Mouse (Mus musculus): ENCODE measurements around the gene Tigd3. TPM values are rescaled to one million over a fixed set of nuclear protein-coding genes. Genes with fewer than 3 reads are reported as not detected.

Tigd3 gene
- polyA plus RNA-seq, 1 experiment = 0.94 TPM

GRCm38 (mm10) chr19:5846154-5846553 is 47.8 kb downstream of the Tigd3 start:
- Histone ChIP-seq H3K4me3 (ENCODE audit: control insufficient read depth, low read depth, low read length) (peak overlapping the region; percentile 96), H3K27ac (ENCODE audit: control insufficient read depth, insufficient read depth, low read depth, low read length) (peak overlapping the region; percentile 94), H3K27me3 (ENCODE audit: control insufficient read depth, insufficient read depth, low read length) (no peaks in the 10 kb centered on the region), H3K36me3 (ENCODE audit: control insufficient read depth, insufficient read depth, low read length) (no peaks in the 10 kb centered on the region; the same call in 1 of the 2 replicates), H3K4me1 (ENCODE audit: control insufficient read depth, insufficient read depth, low read length) (peaks cover 30% of the 10 kb centered on the region)
- TF ChIP-seq POLR2A (IDR thresholded peaks at IDR 0.05; ENCODE audit: control insufficient read depth, low read depth, low read length) = no peak
- no peak for TF ChIP-seq CTCF (IDR thresholded peaks at IDR 0.05; ENCODE audit: control insufficient read depth, insufficient read depth, insufficient replicate concordance, low read depth, low read length)

GRCm38 (mm10) chr19:5845319-5846135 is 48.4 kb downstream of the Tigd3 start:
- Histone ChIP-seq H3K4me1 (ENCODE audit: control insufficient read depth, insufficient read depth, low read length) (peaks cover 32% of the 10 kb centered on the region), H3K27me3 (ENCODE audit: control insufficient read depth, insufficient read depth, low read length) (no peaks in the 10 kb centered on the region), H3K4me3 (ENCODE audit: control insufficient read depth, low read depth, low read length) (peak overlapping the region; percentile 96), H3K36me3 (ENCODE audit: control insufficient read depth, insufficient read depth, low read length) (no peaks in the 10 kb centered on the region; the same call in 1 of the 2 replicates), H3K27ac (ENCODE audit: control insufficient read depth, insufficient read depth, low read depth, low read length) (peak overlapping the region; percentile 100)
- TF ChIP-seq POLR2A (IDR thresholded peaks at IDR 0.05; ENCODE audit: control insufficient read depth, low read depth, low read length) (peak; percentile 80), CTCF (IDR thresholded peaks at IDR 0.05; ENCODE audit: control insufficient read depth, insufficient read depth, insufficient replicate concordance, low read depth, low read length) (no peak)

DNA sequence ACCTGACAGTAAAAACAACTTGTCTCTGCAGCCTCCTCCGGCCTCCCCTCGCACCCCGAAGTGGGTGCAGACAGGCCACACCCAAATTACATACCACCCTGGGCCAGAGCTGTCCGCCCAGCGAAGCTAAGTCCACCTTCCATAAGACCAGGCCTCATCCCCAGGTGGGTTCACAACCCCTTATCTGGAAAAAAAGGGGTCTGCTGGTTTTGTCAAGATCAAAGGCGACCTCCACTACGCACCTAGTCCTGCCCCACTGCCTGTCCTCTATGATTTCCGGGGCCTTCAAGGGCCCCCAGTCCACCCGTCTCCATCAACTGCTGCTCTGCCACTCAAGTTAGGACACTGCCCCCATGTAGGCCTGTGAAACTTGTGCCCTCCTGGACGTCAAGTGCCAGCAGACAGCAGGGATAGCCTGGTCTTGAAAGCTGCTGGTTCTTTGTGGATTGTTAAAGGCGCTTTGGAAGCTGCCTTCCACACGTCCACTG is 49.1 kb downstream of the Tigd3 start:
- peaks cover 27% of the 10 kb centered on the region for H3K4me1 ChIP-seq (ENCODE audit: control insufficient read depth, insufficient read depth, low read length)

DNA sequence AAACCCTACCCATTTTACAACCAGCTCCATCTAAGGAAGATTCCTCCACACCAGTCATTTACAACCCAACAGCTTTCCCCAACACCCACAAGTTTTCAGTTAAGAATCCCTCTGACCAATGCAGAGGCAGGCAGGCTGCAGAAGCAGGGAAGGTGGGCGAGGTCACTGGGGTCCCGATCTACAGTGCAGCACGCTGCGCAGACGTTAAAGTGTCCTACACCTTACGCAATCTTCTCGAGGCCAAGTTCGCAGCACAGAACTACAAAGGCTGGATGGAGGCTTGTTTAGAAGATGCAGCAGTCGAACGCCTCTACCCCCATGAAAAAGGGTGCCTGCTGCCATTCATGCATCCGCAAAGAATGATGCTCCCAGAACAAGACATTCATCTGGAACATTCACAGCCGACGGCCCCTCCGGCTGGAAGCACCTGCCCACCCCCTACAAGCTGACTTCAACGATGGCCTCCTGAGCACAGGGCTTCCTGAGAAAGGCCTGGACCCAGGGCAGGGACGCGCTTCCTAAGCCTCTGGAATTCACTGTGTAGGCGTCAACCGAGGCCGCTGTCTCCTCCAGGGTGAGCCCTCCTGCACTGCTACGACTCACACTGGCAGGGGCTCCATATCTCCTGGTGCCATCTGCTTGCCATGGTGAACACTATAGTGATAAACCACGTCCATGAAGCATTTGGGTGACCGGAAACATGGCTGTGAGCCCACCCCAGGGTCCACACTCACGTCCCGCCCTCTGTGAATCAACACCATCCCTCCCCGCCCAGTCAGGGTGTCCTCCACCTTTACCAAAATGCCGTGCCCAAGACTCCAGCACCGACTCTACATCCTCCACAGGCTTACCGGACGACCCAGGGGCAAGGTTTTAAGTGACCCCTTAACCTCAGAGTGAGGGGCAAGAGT is 49.9 kb downstream of the Tigd3 start:
- Histone ChIP-seq H3K4me3 (ENCODE audit: control insufficient read depth, low read depth, low read length) (peak overlapping the region; percentile 96), H3K36me3 (ENCODE audit: control insufficient read depth, insufficient read depth, low read length) (no peaks in the 10 kb centered on the region; the same call in 1 of the 2 replicates), H3K4me1 (ENCODE audit: control insufficient read depth, insufficient read depth, low read length) (peaks cover 24% of the 10 kb centered on the region), H3K27me3 (ENCODE audit: control insufficient read depth, insufficient read depth, low read length) (no peaks in the 10 kb centered on the region), H3K27ac (ENCODE audit: control insufficient read depth, insufficient read depth, low read depth, low read length) (peak overlapping the region; percentile 100)
- TF ChIP-seq POLR2A (IDR thresholded peaks at IDR 0.05; ENCODE audit: control insufficient read depth, low read depth, low read length) (peak; percentile 36; the same call in 1 of the 2 replicates), CTCF (IDR thresholded peaks at IDR 0.05; ENCODE audit: control insufficient read depth, insufficient read depth, insufficient replicate concordance, low read depth, low read length) (no peak)

More for the DNA sequence above, 49.1 kb downstream of the Tigd3 start:
- no peaks in the 10 kb centered on the region; the same call in 1 of the 2 replicates for H3K36me3 ChIP-seq (ENCODE audit: control insufficient read depth, insufficient read depth, low read length)
- no peaks in the 10 kb centered on the region for H3K27me3 ChIP-seq (ENCODE audit: control insufficient read depth, insufficient read depth, low read length)
- H3K4me3 ChIP-seq (ENCODE audit: control insufficient read depth, low read depth, low read length) = peak overlapping the region; percentile 96
- TF ChIP-seq POLR2A (IDR thresholded peaks at IDR 0.05; ENCODE audit: control insufficient read depth, low read depth, low read length) = no peak; the same call in 1 of the 2 replicates
- no peak for TF ChIP-seq CTCF (IDR thresholded peaks at IDR 0.05; ENCODE audit: control insufficient read depth, insufficient read depth, insufficient replicate concordance, low read depth, low read length)
- H3K27ac ChIP-seq (ENCODE audit: control insufficient read depth, insufficient read depth, low read depth, low read length) = peak overlapping the region; percentile 100

DNA sequence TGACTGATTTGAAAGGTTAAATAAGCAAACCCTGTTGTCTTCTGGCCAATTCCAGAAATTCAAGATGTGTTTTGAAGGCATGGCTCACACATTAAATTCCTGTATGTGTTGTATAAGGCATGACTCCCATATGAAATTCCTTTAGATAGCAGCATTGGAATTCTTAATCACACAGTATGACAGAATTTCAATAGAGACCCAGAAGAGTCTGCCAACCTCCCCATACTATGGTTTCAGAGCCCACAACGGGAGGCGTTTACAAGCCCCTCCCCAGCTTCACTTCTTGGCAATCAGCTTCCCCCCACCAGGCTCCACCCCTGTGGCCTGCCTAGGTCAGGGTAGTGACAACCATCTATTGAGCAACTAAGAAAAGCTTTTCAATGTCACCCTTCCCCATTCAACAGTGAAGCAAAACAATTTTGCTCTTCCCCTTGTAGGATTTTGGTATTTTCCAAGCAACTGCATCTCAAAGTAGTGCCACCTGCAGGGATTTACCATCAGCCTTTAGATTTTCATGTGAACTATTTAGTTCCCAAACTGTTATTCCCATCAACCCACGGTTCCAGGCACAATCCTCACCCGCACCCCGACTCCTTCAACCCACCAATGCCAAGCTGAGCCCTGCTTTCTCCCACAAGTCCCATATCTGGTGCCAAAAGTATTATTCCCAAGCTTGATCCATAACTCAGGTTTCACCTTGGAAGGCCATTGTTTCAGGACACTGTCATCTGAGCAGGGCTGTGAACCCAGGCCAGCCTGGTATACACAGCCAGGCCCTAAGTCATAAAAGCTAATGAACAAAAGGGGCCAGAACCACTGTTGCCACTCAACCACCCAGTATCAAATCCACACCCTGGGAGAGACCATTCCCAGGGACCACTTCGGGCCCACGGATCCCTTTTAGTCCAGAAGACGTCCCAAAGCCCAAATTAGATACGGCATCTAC is 50.9 kb downstream of the Tigd3 start:
- Histone ChIP-seq H3K27ac (ENCODE audit: control insufficient read depth, insufficient read depth, low read depth, low read length) (peak overlapping the region; percentile 100), H3K27me3 (ENCODE audit: control insufficient read depth, insufficient read depth, low read length) (no peaks in the 10 kb centered on the region), H3K36me3 (ENCODE audit: control insufficient read depth, insufficient read depth, low read length) (no peaks in the 10 kb centered on the region; the same call in 1 of the 2 replicates), H3K4me3 (ENCODE audit: control insufficient read depth, low read depth, low read length) (peak overlapping the region; percentile 96), H3K4me1 (ENCODE audit: control insufficient read depth, insufficient read depth, low read length) (peaks cover 22% of the 10 kb centered on the region)
- TF ChIP-seq CTCF (IDR thresholded peaks at IDR 0.05; ENCODE audit: control insufficient read depth, insufficient read depth, insufficient replicate concordance, low read depth, low read length) (no peak), POLR2A (IDR thresholded peaks at IDR 0.05; ENCODE audit: control insufficient read depth, low read depth, low read length) (no peak)
